Mouse (Mus musculus) kidney, adult 11 months (tissue): ENCODE data around the gene Cfb.
"Not testable (repeated sequence)": the region's sequence is repeated elsewhere in the genome, so short reads cannot be mapped to it uniquely, and the experiment has no call there.

Experiments
- DNase-seq: peaks from one replicate; pipeline ENCODE4 v3.0.0; 2022

Gene Cfb

GRCm38 (mm10) chr17:34836155-34836855 lies 26.0 kb downstream of the Cfb start:
- no peak for DNase-seq

GRCm38 (mm10) chr17:34830776-34831175 lies 31.5 kb downstream of the Cfb start:
- not testable (repeated sequence) for DNase-seq

- DNase-seq: no peak
Observed at GRCm38 (mm10) chr17:34814818-34815370, 47.4 kb downstream of the Cfb start.

- DNase-seq: not testable (repeated sequence)
Observed at GRCm38 (mm10) chr17:34813747-34814146, 48.6 kb downstream of the Cfb start.

GRCm38 (mm10) chr17:34811275-34811674 lies 51.0 kb downstream of the Cfb start:
- no peak for DNase-seq

- not testable (repeated sequence) for DNase-seq
Observed at GRCm38 (mm10) chr17:34810811-34811210, 51.5 kb downstream of the Cfb start.

- DNase-seq: not testable (repeated sequence)
Observed at GRCm38 (mm10) chr17:34810411-34810810, 51.9 kb downstream of the Cfb start.

- DNase-seq: no peak
Observed at GRCm38 (mm10) chr17:34808599-34809205, 53.6 kb downstream of the Cfb start.

- no peak for DNase-seq
Observed at GRCm38 (mm10) chr17:34807176-34807575, 55.1 kb downstream of the Cfb start.
